Mouse (Mus musculus) hindbrain, embryonic 15.5 days (tissue): ENCODE results near the gene Cyp4f40. TPM values are rescaled to one million over a fixed set of nuclear protein-coding genes. Genes with fewer than 3 reads are reported as not detected.
"Not testable (repeated sequence)": the region's sequence is repeated elsewhere in the genome, so short reads cannot be mapped to it uniquely, and the experiment has no call there.

ENCODE experiments used
- ATAC-seq: fragments of 200-750 bp; cut with Nextera tagmentation; 2 replicates; pipeline ENCODE4 v1.8.0; 2017; ENCODE audit warnings: low read depth, moderate number of reproducible peaks, moderate TSS enrichment; ENCODE audit not compliant: low FRiP score
- H3K27ac ChIP-seq: fragments of 300-500 bp; sonication (generic); replicated peaks from 2 replicates; pipeline ENCODE4 v1.5.1; 2015; ENCODE audit warnings: mild to moderate bottlenecking, inconsistent platforms
- H3K27me3 ChIP-seq: fragments of 300-500 bp; sonication (generic); 2 replicates; pipeline ENCODE4 v1.6.1; 2015; ENCODE audit warnings: control low read depth, inconsistent platforms
- H3K36me3 ChIP-seq: fragments of 300-500 bp; sonication (generic); 2 replicates; pipeline ENCODE4 v1.6.1; 2015; ENCODE audit warnings: control low read depth, inconsistent platforms
- H3K4me1 ChIP-seq: fragments of 300-500 bp; sonication (generic); replicated peaks from 2 replicates; pipeline ENCODE4 v1.6.1; 2015; ENCODE audit warnings: control low read depth, inconsistent platforms
- H3K4me2 ChIP-seq: fragments of 300-500 bp; sonication (generic); 2 replicates; pipeline ENCODE4 v1.6.1; 2015; ENCODE audit warnings: moderate library complexity, mild to moderate bottlenecking, inconsistent platforms
- H3K4me3 ChIP-seq: fragments of 300-500 bp; sonication (generic); 2 replicates; pipeline ENCODE4 v1.5.1; 2015; ENCODE audit warnings: mild to moderate bottlenecking, inconsistent platforms
- H3K9ac ChIP-seq: fragments of 300-500 bp; sonication (generic); 2 replicates; pipeline ENCODE4 v1.6.1; 2015; ENCODE audit warnings: inconsistent platforms
- H3K9me3 ChIP-seq: fragments of 300-500 bp; sonication (generic); 2 replicates; pipeline ENCODE4 v1.6.1; 2016; ENCODE audit warnings: control low read depth, inconsistent platforms
- WGBS: fragments of 180-500 bp; shearing (Covaris S2); methylation state at CpG from one replicate; pipeline ENCODE4 v1.1.7; 2015; 5-methylcytosine and 5-hydroxymethylcytosine counted together
- polyA plus RNA-seq: library from polyadenylated mRNA; unstranded; fragments of >200 nt; fragmentation: Nextera tagmentation; extraction: Ambion mirVana; gene quantifications from 2 replicates; pipeline ENCODE4 v1.2.1, GENCODE M21; 2015

The Cyp4f40 gene
- 0.16 TPM in 1 of 2 replicates, not detected in the other for polyA plus RNA-seq

- Histone ChIP-seq H3K4me2 (no peak within 1 kb of the TSS), H3K27me3 (no peaks in the 10 kb centered on the region), H3K4me1 (no peaks in the 10 kb centered on the region), H3K9ac (no peak within 1 kb of the TSS), H3K4me3 (no peak within 1 kb of the TSS), H3K27ac (no peak within 1 kb of the TSS), H3K9me3 (no peaks in the 10 kb centered on the region), H3K36me3 (no peaks in the 10 kb centered on the region)
- ATAC-seq: no peak
- WGBS: 54% methylated on average over 2 of the region's 2 CpGs
These were observed at the start of gene Cyp4f40 for GRCm38 (mm10) chr17:32658712-32659111. Gene Cyp4f40 (plus strand): TSS chr17:32658900.

- not testable (repeated sequence) for H3K27ac ChIP-seq, H3K27me3 ChIP-seq, H3K9ac ChIP-seq, H3K36me3 ChIP-seq, H3K4me3 ChIP-seq, H3K4me2 ChIP-seq, H3K4me1 ChIP-seq, ATAC-seq, H3K9me3 ChIP-seq
- 87% methylated on average over 3 of the region's 3 CpGs for WGBS
These were observed 48.5 kb upstream of the Cyp4f40 start for GRCm38 (mm10) chr17:32610231-32610630.

DNA sequence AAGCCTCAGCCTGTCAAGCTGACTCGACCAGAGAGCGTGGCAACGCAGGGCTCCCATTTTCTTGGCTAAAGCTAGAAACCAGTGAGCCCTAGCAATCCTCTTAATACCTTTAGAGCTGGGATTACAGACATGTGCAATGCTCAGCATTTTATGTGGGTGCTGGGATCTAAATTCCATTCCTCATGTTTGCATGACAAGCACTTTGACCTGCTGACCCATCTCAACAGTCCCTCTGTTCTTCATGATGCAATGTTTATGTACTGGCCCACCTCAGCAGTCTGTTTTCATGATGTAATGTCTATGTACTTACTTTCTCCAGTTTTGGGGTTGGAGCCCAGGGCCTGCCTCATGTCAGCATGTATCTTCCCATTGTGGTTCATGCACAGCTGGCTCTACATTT, 47.8 kb upstream of the Cyp4f40 start:
- no peak overlapping the region for H3K27ac ChIP-seq
- no peak overlapping the region for H3K9ac ChIP-seq
- no peaks in the 10 kb centered on the region for H3K4me1 ChIP-seq
- WGBS: 92% methylated on average over 3 of the region's 3 CpGs
- H3K27me3 ChIP-seq: no peaks in the 10 kb centered on the region
- no peak overlapping the region for H3K4me3 ChIP-seq
- ATAC-seq: no peak
- no peak overlapping the region for H3K4me2 ChIP-seq
- no peaks in the 10 kb centered on the region for H3K9me3 ChIP-seq
- no peaks in the 10 kb centered on the region for H3K36me3 ChIP-seq

- Histone ChIP-seq H3K36me3 (no peaks in the 10 kb centered on the region), H3K27me3 (no peaks in the 10 kb centered on the region), H3K4me3 (no peak overlapping the region), H3K27ac (no peak overlapping the region), H3K4me1 (no peaks in the 10 kb centered on the region), H3K4me2 (no peak overlapping the region), H3K9ac (no peak overlapping the region), H3K9me3 (no peaks in the 10 kb centered on the region)
- WGBS: 84% methylated on average over 3 of the region's 3 CpGs
- ATAC-seq: no peak
These were observed 46.3 kb upstream of the Cyp4f40 start for GRCm38 (mm10) chr17:32612417-32612816.

DNA sequence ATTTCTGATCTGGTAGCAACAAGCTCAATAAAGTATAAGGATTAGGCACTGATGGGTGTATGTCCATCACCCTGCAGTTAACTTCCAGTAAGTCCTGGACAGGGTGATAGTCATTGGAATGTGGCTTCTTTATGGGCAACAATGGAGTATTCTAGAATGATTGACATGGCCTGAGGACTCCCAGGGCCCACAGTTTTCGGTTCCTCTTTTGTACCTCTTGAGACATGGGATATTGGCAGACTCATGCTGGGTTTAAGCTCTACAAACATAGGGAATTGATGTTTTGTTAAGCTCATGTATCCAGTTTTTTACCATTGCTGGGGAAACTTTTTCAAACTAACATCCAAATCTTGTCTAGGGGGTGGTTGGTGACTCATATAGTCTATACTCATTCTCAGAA, 41.4 kb upstream of the Cyp4f40 start:
- no peak overlapping the region for H3K27ac ChIP-seq
- no peaks in the 10 kb centered on the region for H3K4me1 ChIP-seq
- no peaks in the 10 kb centered on the region for H3K27me3 ChIP-seq
- 64% methylated on average over 1 of the region's 1 CpGs for WGBS
- no peaks in the 10 kb centered on the region for H3K36me3 ChIP-seq
- H3K9me3 ChIP-seq: no peaks in the 10 kb centered on the region
- no peak overlapping the region for H3K4me2 ChIP-seq
- H3K4me3 ChIP-seq: no peak overlapping the region
- no peak for ATAC-seq
- no peak overlapping the region for H3K9ac ChIP-seq

DNA sequence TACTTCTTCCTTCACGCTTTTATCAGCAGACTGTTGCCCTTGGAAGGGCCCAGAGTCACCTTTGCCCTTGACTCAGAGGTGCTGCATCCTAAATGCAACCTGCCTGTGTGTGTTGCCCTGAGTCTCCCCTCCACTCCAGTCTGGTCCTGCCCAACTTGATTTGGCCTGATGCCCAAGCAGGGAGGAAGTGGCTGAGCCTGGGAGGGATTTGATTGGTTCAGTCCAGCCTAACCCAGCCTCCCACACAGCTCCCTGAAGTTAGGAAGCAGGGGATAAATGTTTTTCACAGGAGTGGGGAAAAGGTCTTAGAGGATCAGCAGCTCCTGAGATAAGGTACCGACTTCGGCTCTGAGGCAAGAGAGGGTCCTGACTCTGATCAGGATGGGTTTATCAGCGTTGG, 37.7 kb upstream of the Cyp4f40 start, which contains the start of gene Cyp4f37:
Cyp4f37 (plus strand) TSS at position 292 of the 400 bp plus-strand sequence.
- ATAC-seq, H3K9ac ChIP-seq, H3K9me3 ChIP-seq, H3K27ac ChIP-seq, H3K27me3 ChIP-seq, H3K36me3 ChIP-seq, H3K4me2 ChIP-seq, H3K4me3 ChIP-seq, H3K4me1 ChIP-seq: not testable (repeated sequence)
- 66% methylated on average over 4 of the region's 4 CpGs for WGBS

DNA sequence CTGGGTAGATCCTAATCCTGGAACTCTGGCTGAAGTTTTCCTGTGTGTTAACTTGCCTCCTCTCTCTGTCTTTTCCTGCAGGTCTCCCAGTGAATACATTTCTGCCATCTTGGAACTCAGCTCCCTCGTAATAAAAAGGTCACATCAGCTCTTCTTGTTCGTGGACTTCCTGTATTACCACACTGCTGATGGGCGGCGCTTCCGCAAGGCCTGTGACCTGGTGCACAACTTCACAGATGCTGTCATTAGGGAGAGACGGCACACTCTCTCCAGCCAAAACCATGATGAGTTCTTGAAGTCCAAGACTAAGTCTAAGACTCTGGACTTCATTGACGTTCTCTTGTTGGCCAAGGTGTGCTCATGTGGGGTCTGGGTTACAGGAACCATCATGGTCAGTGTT, 29.0 kb upstream of the Cyp4f40 start:
- not testable (repeated sequence) for H3K4me1 ChIP-seq, H3K9me3 ChIP-seq, H3K36me3 ChIP-seq, H3K27ac ChIP-seq, H3K9ac ChIP-seq, H3K4me3 ChIP-seq, H3K27me3 ChIP-seq, ATAC-seq, H3K4me2 ChIP-seq
- 88% methylated on average over 7 of the region's 7 CpGs for WGBS

GRCm38 (mm10) chr17:32631936-32632335, 26.8 kb upstream of the Cyp4f40 start:
- no peak for ATAC-seq
- Histone ChIP-seq H3K9ac (no peak overlapping the region), H3K9me3 (no peaks in the 10 kb centered on the region), H3K36me3 (no peaks in the 10 kb centered on the region), H3K27me3 (no peaks in the 10 kb centered on the region), H3K27ac (no peak overlapping the region), H3K4me2 (no peak overlapping the region), H3K4me3 (no peak overlapping the region), H3K4me1 (peaks cover 10% of the 10 kb centered on the region)
- WGBS: 82% methylated on average over 3 of the region's 3 CpGs

- H3K9ac ChIP-seq: peak overlapping the region; percentile 57
- peak overlapping the region; percentile 45 for H3K4me3 ChIP-seq
- not testable (repeated sequence) for H3K9me3 ChIP-seq, H3K27me3 ChIP-seq, H3K36me3 ChIP-seq
- H3K4me1 ChIP-seq: peaks cover 10% of the 10 kb centered on the region
- WGBS: 88% methylated on average over 9 of the region's 9 CpGs
- H3K27ac ChIP-seq: peak overlapping the region; percentile 63
- ATAC-seq: peak; percentile 40
- H3K4me2 ChIP-seq: peak overlapping the region; percentile 78
These were observed 24.3 kb upstream of the Cyp4f40 start for GRCm38 (mm10) chr17:32634242-32634971.

GRCm38 (mm10) chr17:32634972-32635314, 23.8 kb upstream of the Cyp4f40 start:
- peak; percentile 96 for ATAC-seq
- Histone ChIP-seq H3K4me2 (peak overlapping the region; percentile 78), H3K9ac (peak overlapping the region; percentile 57), H3K4me3 (peak overlapping the region; percentile 45), H3K4me1 (peaks cover 10% of the 10 kb centered on the region), H3K27me3 (no peaks in the 10 kb centered on the region), H3K9me3 (no peaks in the 10 kb centered on the region), H3K36me3 (no peaks in the 10 kb centered on the region), H3K27ac (peak overlapping the region; percentile 63)
- WGBS: 1% methylated on average over 17 of the region's 17 CpGs

- ATAC-seq: no peak
- H3K4me3 ChIP-seq: no peak overlapping the region
- no peak overlapping the region for H3K27ac ChIP-seq
- H3K9ac ChIP-seq: no peak overlapping the region
- no peaks in the 10 kb centered on the region for H3K27me3 ChIP-seq
- no peak overlapping the region for H3K4me2 ChIP-seq
- peaks cover 10% of the 10 kb centered on the region for H3K4me1 ChIP-seq
- H3K9me3 ChIP-seq: no peaks in the 10 kb centered on the region
- 64% methylated on average over 3 of the region's 3 CpGs for WGBS
- no peaks in the 10 kb centered on the region for H3K36me3 ChIP-seq
These were observed 22.4 kb upstream of the Cyp4f40 start for GRCm38 (mm10) chr17:32636341-32636740.

DNA sequence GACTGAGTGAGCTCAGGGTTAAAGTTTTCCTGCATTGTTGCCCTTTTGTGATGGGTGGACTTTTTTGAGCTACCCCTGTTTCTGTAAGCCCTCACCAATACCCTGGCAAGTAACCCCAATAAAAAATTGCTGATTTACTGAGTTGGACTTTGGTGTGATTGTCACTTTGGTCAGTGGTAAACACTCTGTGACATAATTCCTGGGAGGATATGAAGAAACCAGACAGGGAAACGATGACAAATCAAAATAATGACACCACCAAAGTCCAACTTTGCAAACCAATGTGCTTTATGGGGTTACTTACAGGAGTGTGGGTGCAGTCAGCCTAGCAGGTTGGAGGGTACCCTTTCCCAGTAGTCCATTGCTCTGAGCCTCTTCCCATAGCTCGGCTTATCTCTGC, 21.5 kb upstream of the Cyp4f40 start:
- Histone ChIP-seq H3K27ac (no peak overlapping the region), H3K4me3 (no peak overlapping the region), H3K36me3 (no peaks in the 10 kb centered on the region), H3K9ac (no peak overlapping the region), H3K9me3 (no peaks in the 10 kb centered on the region), H3K27me3 (no peaks in the 10 kb centered on the region), H3K4me2 (no peak overlapping the region), H3K4me1 (peaks cover 10% of the 10 kb centered on the region)
- WGBS: 91% methylated on average over 2 of the region's 2 CpGs
- no peak for ATAC-seq

GRCm38 (mm10) chr17:32646631-32647030, 12.1 kb upstream of the Cyp4f40 start:
- no peak overlapping the region for H3K4me2 ChIP-seq
- no peak overlapping the region for H3K27ac ChIP-seq
- no peaks in the 10 kb centered on the region for H3K9me3 ChIP-seq
- no peak overlapping the region for H3K9ac ChIP-seq
- WGBS: 89% methylated on average over 4 of the region's 4 CpGs
- H3K4me3 ChIP-seq: no peak overlapping the region
- H3K27me3 ChIP-seq: no peaks in the 10 kb centered on the region
- ATAC-seq: no peak
- H3K36me3 ChIP-seq: no peaks in the 10 kb centered on the region
- no peaks in the 10 kb centered on the region for H3K4me1 ChIP-seq
